Mouse (Mus musculus) ovary, postnatal 36 days (tissue): ENCODE measurements around the gene Mtor.

Experiments
- DNase-seq: peaks from one replicate; pipeline ENCODE4 v3.0.0; 2022; ENCODE audit warnings: low spot score, mixed read lengths

The Mtor gene

GRCm38 (mm10) chr4:148533613-148534328 is 85.4 kb downstream of the Mtor start:
- peak; percentile 28 for DNase-seq

GRCm38 (mm10) chr4:148535876-148536275 is 87.5 kb downstream of the Mtor start:
- no peak for DNase-seq

GRCm38 (mm10) chr4:148549106-148549505 is 100.7 kb downstream of the Mtor start:
- DNase-seq: no peak

GRCm38 (mm10) chr4:148557766-148558165 is 109.4 kb downstream of the Mtor start:
- no peak for DNase-seq

GRCm38 (mm10) chr4:148558297-148559000 is 110.0 kb downstream of the Mtor start, which contains the start of gene Exosc10:
Gene Exosc10 (plus strand): TSS chr4:148558429.
- peak; percentile 87 for DNase-seq

GRCm38 (mm10) chr4:148562676-148563075 is 114.3 kb downstream of the Mtor start:
- no peak for DNase-seq

GRCm38 (mm10) chr4:148563595-148563994 is 115.2 kb downstream of the Mtor start:
- DNase-seq: no peak

- no peak for DNase-seq
Observed at GRCm38 (mm10) chr4:148570138-148570537, 121.7 kb downstream of the Mtor start.

GRCm38 (mm10) chr4:148570693-148571295 is 122.4 kb downstream of the Mtor start:
- DNase-seq: no peak

GRCm38 (mm10) chr4:148573222-148573621 is 124.8 kb downstream of the Mtor start:
- DNase-seq: no peak

- DNase-seq: no peak
Observed at GRCm38 (mm10) chr4:148580765-148581164, 132.4 kb downstream of the Mtor start.

- DNase-seq: no peak
Observed at GRCm38 (mm10) chr4:148581422-148581821, 133.0 kb downstream of the Mtor start.

GRCm38 (mm10) chr4:148583257-148583656 is 134.8 kb downstream of the Mtor start:
- DNase-seq: no peak

- no peak for DNase-seq
Observed at GRCm38 (mm10) chr4:148586648-148587047, 138.2 kb downstream of the Mtor start.

GRCm38 (mm10) chr4:148588793-148589192 is 140.4 kb downstream of the Mtor start:
- DNase-seq: no peak

- DNase-seq: peak; percentile 31
Observed at GRCm38 (mm10) chr4:148589565-148589964, 141.2 kb downstream of the Mtor start.

GRCm38 (mm10) chr4:148590421-148591170 is 142.2 kb downstream of the Mtor start:
- DNase-seq: no peak

- peak; percentile 97 for DNase-seq
Observed at GRCm38 (mm10) chr4:148591171-148591630, 142.8 kb downstream of the Mtor start, which contains the start of gene Srm. Gene Srm (plus strand): TSS chr4:148591503.

GRCm38 (mm10) chr4:148591637-148592380 is 143.4 kb downstream of the Mtor start:
- DNase-seq: no peak

- no peak for DNase-seq
Observed at GRCm38 (mm10) chr4:148593996-148594395, 145.6 kb downstream of the Mtor start.

- DNase-seq: no peak
Observed at GRCm38 (mm10) chr4:148595916-148596315, 147.5 kb downstream of the Mtor start.
